Mouse (Mus musculus) heart, postnatal 0 days (tissue): ENCODE measurements around the gene Macrod1. TPM values are rescaled to one million over a fixed set of nuclear protein-coding genes. Genes with fewer than 3 reads are reported as not detected.

ENCODE experiments used
- ATAC-seq: fragments of 200-750 bp; cut with Nextera tagmentation; 2 replicates; pipeline ENCODE4 v1.8.0; 2017; ENCODE audit warnings: low read depth, moderate number of reproducible peaks, moderate library complexity; ENCODE audit not compliant: insufficient read depth
- DNase-seq: peaks from one replicate; pipeline ENCODE4 v3.0.0-alpha.2; 2016; ENCODE audit warnings: low spot score
- H3K27ac ChIP-seq: fragments of 300-500 bp; sonication (generic); 2 replicates; pipeline ENCODE4 v1.5.1; 2014; ENCODE audit warnings: low read depth, mild to moderate bottlenecking
- H3K27me3 ChIP-seq: fragments of 300-500 bp; sonication (generic); 2 replicates; pipeline ENCODE4 v1.6.1; 2014; ENCODE audit warnings: low read length, mixed read lengths; ENCODE audit not compliant: control insufficient read depth, insufficient read depth
- H3K36me3 ChIP-seq: fragments of 300-500 bp; sonication (generic); replicated peaks from 2 replicates; pipeline ENCODE4 v1.6.1; 2014; ENCODE audit warnings: low read length, mixed read lengths; ENCODE audit not compliant: control insufficient read depth, insufficient read depth
- H3K4me1 ChIP-seq: fragments of 300-500 bp; sonication (generic); 2 replicates; pipeline ENCODE4 v1.6.1; 2014; ENCODE audit warnings: antibody characterized with exemption; ENCODE audit not compliant: control insufficient read depth, insufficient read depth
- H3K4me2 ChIP-seq: fragments of 300-500 bp; sonication (generic); 2 replicates; pipeline ENCODE4 v1.6.1; 2014; ENCODE audit warnings: low read depth, mild to moderate bottlenecking, low read length, moderate library complexity
- H3K4me3 ChIP-seq: fragments of 300-500 bp; sonication (generic); 2 replicates; pipeline ENCODE4 v1.5.1; 2014; ENCODE audit warnings: low read depth, low read length
- H3K9ac ChIP-seq: fragments of 300-500 bp; sonication (generic); replicated peaks from 2 replicates; pipeline ENCODE4 v1.6.1; 2014; ENCODE audit warnings: low read depth, low read length, mixed read lengths
- H3K9me3 ChIP-seq: fragments of 300-500 bp; sonication (generic); replicated peaks from 2 replicates; pipeline ENCODE4 v1.6.1; 2016; ENCODE audit warnings: low read length; ENCODE audit not compliant: control insufficient read depth
- CTCF ChIP-seq: IDR thresholded peaks from 2 replicates; pipeline ENCODE4 v1.5.1; 2016; ENCODE audit warnings: antibody characterized with exemption, control low read depth, low read depth
- EP300 ChIP-seq: IDR thresholded peaks from 2 replicates; pipeline ENCODE4 v1.6.1; 2016; ENCODE audit warnings: antibody characterized with exemption, low read depth
- WGBS: fragments of 180-500 bp; shearing (Covaris S2); extraction: QIAGEN DNeasy Blood & Tissue Kit; methylation state at CpG from one replicate; pipeline ENCODE4 v1.1.7; 2014; 5-methylcytosine and 5-hydroxymethylcytosine counted together
- polyA plus RNA-seq: library from polyadenylated mRNA; unstranded; fragments of >200 nt; fragmentation: Nextera tagmentation; extraction: Ambion mirVana; gene quantifications from 2 replicates; pipeline ENCODE4 v1.2.1, GENCODE M21; 2015
- total RNA-seq: library from RNA; depleted of rRNA; stranded (reverse); fragments of >200 nt; gene quantifications from 2 replicates; pipeline ENCODE4 v1.2.3, GENCODE M21; 2014; ENCODE audit warnings: low replicate concordance

Macrod1 gene
- total and polyA plus RNA-seq, 2 experiments from 2014 or later: 113 to 122 TPM

DNA sequence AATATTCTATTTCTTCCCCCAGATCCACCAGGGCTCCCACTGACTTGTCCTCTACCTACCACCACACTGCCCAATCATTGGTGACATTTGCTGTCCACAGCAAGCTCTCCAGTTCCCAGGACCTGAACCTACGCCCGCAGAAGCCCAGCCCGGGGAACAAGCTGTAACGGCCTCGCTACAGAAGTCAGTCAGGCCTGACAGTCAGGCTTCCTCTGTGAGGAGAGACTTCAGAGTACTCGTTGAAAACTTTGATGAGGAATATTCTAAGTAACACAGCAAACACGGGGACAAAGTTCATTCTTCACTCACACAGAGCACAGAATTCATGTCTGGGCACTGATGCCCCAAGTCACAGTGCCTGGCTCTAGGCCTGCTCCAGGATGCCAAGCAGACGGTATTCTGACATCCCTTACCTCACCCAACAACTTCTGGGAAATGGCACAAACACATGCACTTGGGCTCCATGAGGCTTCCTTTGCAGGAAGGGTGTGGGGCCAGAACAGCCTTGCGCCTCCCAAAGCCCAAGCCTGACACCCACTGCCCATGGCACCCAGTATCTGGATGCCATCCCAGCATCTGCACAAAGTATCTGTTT is 168.6 kb downstream of the Macrod1 start:
- DNase-seq: no peak
- Histone ChIP-seq H3K4me3 (no peak overlapping the region), H3K9me3 (no peaks in the 10 kb centered on the region), H3K4me2 (no peak overlapping the region), H3K9ac (no peak overlapping the region), H3K27me3 (no peaks in the 10 kb centered on the region), H3K27ac (no peak overlapping the region), H3K4me1 (no peaks in the 10 kb centered on the region), H3K36me3 (peaks cover 46% of the 10 kb centered on the region)
- 77% methylated on average over 9 of the region's 9 CpGs for WGBS
- TF ChIP-seq EP300 (no peak), CTCF (no peak)
- no peak for ATAC-seq

DNA sequence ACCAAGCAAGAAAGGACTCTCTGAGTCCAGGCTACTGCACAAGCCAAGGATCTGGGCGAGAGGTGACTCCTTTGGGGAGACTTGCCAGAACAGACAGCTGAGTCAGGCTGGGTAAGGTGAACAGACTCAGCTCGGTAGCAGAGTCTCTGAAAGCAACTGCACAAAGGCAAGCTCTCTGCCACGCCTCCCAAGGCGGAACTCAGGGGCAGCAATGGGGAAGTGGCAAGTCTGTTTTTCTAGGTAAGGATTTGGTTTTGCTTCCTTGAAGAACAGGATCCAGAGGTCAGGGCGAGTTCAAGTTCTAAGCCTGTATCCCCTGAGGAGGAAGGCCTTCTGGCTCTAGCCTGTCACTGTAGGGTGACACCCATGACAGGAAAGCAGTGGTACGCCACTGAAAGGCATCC is 169.9 kb downstream of the Macrod1 start:
- Histone ChIP-seq H3K36me3 (peaks cover 60% of the 10 kb centered on the region), H3K27me3 (no peaks in the 10 kb centered on the region), H3K9ac (no peak overlapping the region), H3K4me1 (no peaks in the 10 kb centered on the region), H3K27ac (no peak overlapping the region), H3K4me3 (no peak overlapping the region), H3K4me2 (no peak overlapping the region), H3K9me3 (no peaks in the 10 kb centered on the region)
- ATAC-seq (no peak), DNase-seq (no peak)
- TF ChIP-seq EP300 (no peak), CTCF (no peak)
- 72% methylated on average over 6 of the region's 6 CpGs for WGBS

DNA sequence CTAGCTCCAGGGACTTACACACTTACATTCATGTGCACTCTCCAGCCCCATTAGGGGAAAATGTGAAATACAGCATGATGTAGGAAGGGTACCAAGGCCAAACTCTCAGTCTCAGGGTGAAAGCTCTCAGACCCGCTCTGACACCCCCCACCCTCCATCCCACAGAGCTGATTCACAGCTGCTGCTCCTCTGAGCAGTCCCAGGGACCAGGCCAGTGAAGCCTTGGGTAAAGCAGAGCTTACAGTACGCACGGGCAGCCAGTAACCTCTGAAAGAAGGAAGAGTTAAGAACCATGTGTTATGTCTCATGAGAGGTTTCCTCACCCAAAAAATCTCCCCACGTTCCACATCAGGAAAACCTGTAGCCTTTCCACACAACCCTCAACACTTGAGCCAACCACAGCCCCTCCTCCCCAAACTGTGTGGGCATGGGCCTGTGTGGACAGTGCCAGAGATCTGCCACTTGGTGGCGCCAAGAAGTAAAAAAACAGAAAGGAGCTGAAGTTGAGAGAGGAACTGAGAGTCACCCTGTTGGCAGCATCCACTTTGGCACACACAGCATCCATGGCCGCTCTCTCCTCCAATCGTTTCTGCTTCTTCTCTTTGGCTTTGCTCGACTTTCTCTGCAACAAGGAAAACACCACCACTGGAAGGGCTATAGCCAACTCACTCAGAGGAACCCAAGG is 178.1 kb downstream of the Macrod1 start:
- H3K9ac ChIP-seq: no peak overlapping the region
- WGBS: 55% methylated on average over 8 of the region's 8 CpGs
- ATAC-seq (peak; percentile 84), DNase-seq (peak; percentile 68)
- no peak overlapping the region for H3K27ac ChIP-seq
- peak; percentile 77 for TF ChIP-seq CTCF
- no peak for TF ChIP-seq EP300
- H3K9me3 ChIP-seq: no peaks in the 10 kb centered on the region
- H3K4me3 ChIP-seq: no peak overlapping the region
- no peaks in the 10 kb centered on the region for H3K27me3 ChIP-seq
- H3K4me1 ChIP-seq: peaks cover 8% of the 10 kb centered on the region; the same call in 1 of the 2 replicates
- peaks cover 66% of the 10 kb centered on the region for H3K36me3 ChIP-seq
- H3K4me2 ChIP-seq: no peak overlapping the region

DNA sequence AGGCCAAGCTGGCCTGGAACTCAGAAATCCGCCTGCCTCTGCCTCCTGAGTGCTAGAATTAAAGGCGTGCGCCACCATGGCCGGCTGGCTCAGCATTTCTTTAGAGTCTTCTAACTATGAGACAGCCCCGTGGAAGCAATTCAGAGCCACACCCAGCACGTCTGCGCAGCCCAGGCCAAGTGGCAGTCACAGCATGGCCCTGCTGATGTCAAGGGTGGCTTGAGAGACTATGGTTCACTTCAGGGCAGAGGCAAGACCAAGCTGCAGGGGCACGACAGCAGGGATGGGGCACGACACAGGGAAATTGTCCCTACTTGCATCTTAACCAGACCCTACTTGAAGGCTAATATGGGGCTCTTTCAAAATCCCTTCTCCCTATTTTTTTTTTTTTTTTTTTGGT is 178.9 kb downstream of the Macrod1 start:
- Histone ChIP-seq H3K9ac (no peak overlapping the region), H3K4me2 (no peak overlapping the region), H3K4me3 (no peak overlapping the region), H3K36me3 (peaks cover 59% of the 10 kb centered on the region), H3K9me3 (no peaks in the 10 kb centered on the region), H3K27me3 (no peaks in the 10 kb centered on the region), H3K4me1 (peaks cover 15% of the 10 kb centered on the region), H3K27ac (no peak overlapping the region)
- ATAC-seq (no peak), DNase-seq (no peak)
- 94% methylated on average over 9 of the region's 9 CpGs for WGBS
- TF ChIP-seq CTCF (no peak), EP300 (no peak)

DNA sequence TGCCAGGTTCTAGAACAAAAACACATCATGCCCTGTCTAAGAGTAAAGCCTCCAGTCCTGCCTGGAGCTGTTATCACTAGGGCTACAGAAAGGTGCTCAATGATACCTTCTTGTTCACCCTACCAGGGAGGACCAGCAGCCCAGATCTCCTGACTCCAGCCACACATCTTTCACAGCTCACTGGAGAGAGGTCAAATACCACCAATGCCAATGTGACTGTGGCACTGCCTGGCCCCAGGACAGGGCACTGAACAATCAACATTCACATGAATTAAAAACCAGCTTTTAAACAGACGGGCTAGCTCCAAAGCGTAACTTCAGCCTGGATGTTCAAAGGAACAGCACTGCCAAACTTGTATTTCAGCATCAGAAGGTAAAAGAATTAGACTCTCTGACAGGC is 179.4 kb downstream of the Macrod1 start:
- ATAC-seq: no peak

More for the DNA sequence above, 179.4 kb downstream of the Macrod1 start:
- no peak for TF ChIP-seq EP300
- no peak for TF ChIP-seq CTCF
- no peak for DNase-seq
- Histone ChIP-seq H3K4me1 (peaks cover 15% of the 10 kb centered on the region), H3K36me3 (peaks cover 53% of the 10 kb centered on the region), H3K4me3 (no peak overlapping the region), H3K4me2 (no peak overlapping the region), H3K27ac (no peak overlapping the region), H3K9me3 (no peaks in the 10 kb centered on the region), H3K9ac (no peak overlapping the region), H3K27me3 (no peaks in the 10 kb centered on the region)
- 93% methylated on average over 2 of the region's 2 CpGs for WGBS
